Mouse (Mus musculus): ENCODE data around the gene Farp1. TPM values are rescaled to one million over a fixed set of nuclear protein-coding genes. Genes with fewer than 3 reads are reported as not detected.
A peak's percentile ranks its signal among the peaks of the same experiment; 100 is the strongest.
"Not testable (repeated sequence)": the region's sequence is repeated elsewhere in the genome, so short reads cannot be mapped to it uniquely, and the experiment has no call there.

The Farp1 gene
- polyA plus RNA-seq, 1 experiment from 2014 or later = 19.1 TPM

DNA sequence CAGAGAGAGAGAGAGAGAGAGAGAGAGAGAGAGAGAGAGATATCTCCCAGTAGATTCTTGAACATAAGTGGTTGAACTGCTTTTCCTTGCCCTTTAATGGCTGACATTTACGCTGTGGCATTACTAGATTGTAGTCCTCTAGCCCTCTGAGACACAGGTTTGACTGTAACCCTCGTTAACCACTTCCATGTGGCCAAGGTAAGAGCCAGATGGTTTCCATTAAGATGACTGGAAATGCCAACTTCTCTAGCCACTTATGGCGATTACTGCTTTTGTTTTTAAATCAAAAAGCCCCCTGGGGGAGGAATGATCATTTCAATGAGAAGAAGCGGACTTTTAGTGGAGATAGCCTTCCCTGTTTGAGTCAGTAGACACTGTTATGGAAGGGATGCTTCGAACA is 3.7 kb downstream of the Farp1 start:
- Histone ChIP-seq H3K27ac (replicated peaks in 1 of 2; ENCODE audit: control insufficient read depth in 1 of 2, insufficient read depth in 1 of 2, low read depth in 2 of 2, low read length in 2 of 2) (peak overlapping the region in 1 of 2 experiments; percentile 11; a peak in 1 of 4 replicates), H3K4me1 (ENCODE audit: control insufficient read depth in 2 of 2, insufficient read depth in 2 of 2, low read length in 2 of 2) (peaks cover 18 to 33% of the 10 kb centered on the region in 2 experiments)
- ATAC-seq (ENCODE audit: insufficient number of reproducible peaks, insufficient read depth, low FRiP score, low read depth) = no peak

GRCm38 (mm10) chr14:121044145-121044544 is 9.1 kb downstream of the Farp1 start:
- H3K36me3 ChIP-seq (ENCODE audit: control insufficient read depth, insufficient read depth, low read length) = 0 out of 2 replicates have a peak, but pooled peaks cover 5% of the 10 kb centered on the region
- H3K27ac ChIP-seq (replicated peaks in 1 of 2; ENCODE audit: control insufficient read depth in 1 of 2, insufficient read depth in 1 of 2, low read depth in 2 of 2, low read length in 2 of 2) = no peak overlapping the region
- no peak overlapping the region for H3K4me2 ChIP-seq (ENCODE audit: low read length)
- no peaks in the 10 kb centered on the region for H3K27me3 ChIP-seq (ENCODE audit: control insufficient read depth, insufficient read depth, low read length)
- peaks cover 14 to 27% of the 10 kb centered on the region in 2 experiments for H3K4me1 ChIP-seq (ENCODE audit: control insufficient read depth in 2 of 2, insufficient read depth in 2 of 2, low read length in 2 of 2)
- H3K4me3 ChIP-seq (ENCODE audit: control insufficient read depth in 1 of 2, insufficient read depth in 1 of 2, low read depth in 1 of 2, low read length in 2 of 2) = no peak overlapping the region
- H3K9ac ChIP-seq (ENCODE audit: low read length) = no peak overlapping the region
- ATAC-seq (ENCODE audit: insufficient number of reproducible peaks, insufficient read depth, low FRiP score, low read depth) = no peak
- WGBS = 94% methylated on average over 3 of the region's 3 CpGs
- no peaks in the 10 kb centered on the region for H3K9me3 ChIP-seq (ENCODE audit: control insufficient read depth, low read length)

More for the DNA sequence above, 3.7 kb downstream of the Farp1 start:
- WGBS = 57% methylated on average over 5 of the region's 5 CpGs
- Histone ChIP-seq H3K9ac (ENCODE audit: low read length) (no peak overlapping the region), H3K27me3 (ENCODE audit: control insufficient read depth, insufficient read depth, low read length) (no peaks in the 10 kb centered on the region), H3K36me3 (ENCODE audit: control insufficient read depth, insufficient read depth, low read length) (no peaks in the 10 kb centered on the region), H3K9me3 (ENCODE audit: control insufficient read depth, low read length) (no peaks in the 10 kb centered on the region), H3K4me2 (ENCODE audit: low read length) (peak overlapping the region; percentile 8; the same call in 1 of the 2 replicates), H3K4me3 (ENCODE audit: control insufficient read depth in 1 of 2, insufficient read depth in 1 of 2, low read depth in 1 of 2, low read length in 2 of 2) (no peak overlapping the region)

GRCm38 (mm10) chr14:121046313-121046961 is 11.4 kb downstream of the Farp1 start:
- H3K27ac ChIP-seq (replicated peaks in 1 of 2; ENCODE audit: control insufficient read depth in 1 of 2, insufficient read depth in 1 of 2, low read depth in 2 of 2, low read length in 2 of 2) = no peak overlapping the region
- peak overlapping the region; percentile 10; the same call in 1 of the 2 replicates for H3K9ac ChIP-seq (ENCODE audit: low read length)
- 0 out of 2 replicates have a peak, but pooled peaks cover 5% of the 10 kb centered on the region for H3K36me3 ChIP-seq (ENCODE audit: control insufficient read depth, insufficient read depth, low read length)
- no peak; the same call in 1 of the 2 replicates for ATAC-seq (ENCODE audit: insufficient number of reproducible peaks, insufficient read depth, low FRiP score, low read depth)
- H3K4me1 ChIP-seq (ENCODE audit: control insufficient read depth in 2 of 2, insufficient read depth in 2 of 2, low read length in 2 of 2) = peaks cover 16 to 32% of the 10 kb centered on the region in 2 experiments
- no peak overlapping the region for H3K4me2 ChIP-seq (ENCODE audit: low read length)
- WGBS = 49% methylated on average over 9 of the region's 9 CpGs
- no peaks in the 10 kb centered on the region for H3K9me3 ChIP-seq (ENCODE audit: control insufficient read depth, low read length)
- H3K27me3 ChIP-seq (ENCODE audit: control insufficient read depth, insufficient read depth, low read length) = no peaks in the 10 kb centered on the region
- H3K4me3 ChIP-seq (ENCODE audit: control insufficient read depth in 1 of 2, insufficient read depth in 1 of 2, low read depth in 1 of 2, low read length in 2 of 2) = no peak overlapping the region

DNA sequence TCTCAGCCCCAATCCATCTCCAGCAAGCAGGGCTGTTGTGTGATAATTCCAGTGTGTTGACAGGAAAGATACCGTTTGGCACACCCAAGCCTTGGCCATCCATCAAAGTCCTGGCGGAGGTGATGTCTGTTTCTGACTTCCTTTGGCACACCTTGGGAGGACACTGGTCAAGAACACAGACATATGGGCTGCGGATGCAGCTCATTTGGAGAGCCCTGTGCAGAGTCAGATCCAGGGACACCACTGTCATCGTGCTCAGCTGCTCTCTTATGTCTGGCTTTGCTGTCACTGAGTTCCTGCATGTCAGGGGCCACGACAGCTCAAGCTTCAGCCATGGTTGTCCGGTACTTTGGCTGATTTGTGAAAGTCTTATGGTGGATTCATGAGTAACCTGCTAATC is 12.8 kb downstream of the Farp1 start:
- no peak overlapping the region for H3K4me3 ChIP-seq (ENCODE audit: control insufficient read depth in 1 of 2, insufficient read depth in 1 of 2, low read depth in 1 of 2, low read length in 2 of 2)
- ATAC-seq (ENCODE audit: insufficient number of reproducible peaks, insufficient read depth, low FRiP score, low read depth) = no peak
- 0 out of 2 replicates have a peak, but pooled peaks cover 5% of the 10 kb centered on the region for H3K36me3 ChIP-seq (ENCODE audit: control insufficient read depth, insufficient read depth, low read length)
- H3K9ac ChIP-seq (ENCODE audit: low read length) = no peak overlapping the region
- H3K9me3 ChIP-seq (ENCODE audit: control insufficient read depth, low read length) = no peaks in the 10 kb centered on the region
- WGBS = 45% methylated on average over 6 of the region's 6 CpGs
- no peak overlapping the region for H3K4me2 ChIP-seq (ENCODE audit: low read length)
- H3K4me1 ChIP-seq (ENCODE audit: control insufficient read depth in 2 of 2, insufficient read depth in 2 of 2, low read length in 2 of 2) = peaks cover 22 to 39% of the 10 kb centered on the region in 2 experiments
- H3K27ac ChIP-seq (replicated peaks in 1 of 2; ENCODE audit: control insufficient read depth in 1 of 2, insufficient read depth in 1 of 2, low read depth in 2 of 2, low read length in 2 of 2) = no peak overlapping the region
- H3K27me3 ChIP-seq (ENCODE audit: control insufficient read depth, insufficient read depth, low read length) = no peaks in the 10 kb centered on the region

DNA sequence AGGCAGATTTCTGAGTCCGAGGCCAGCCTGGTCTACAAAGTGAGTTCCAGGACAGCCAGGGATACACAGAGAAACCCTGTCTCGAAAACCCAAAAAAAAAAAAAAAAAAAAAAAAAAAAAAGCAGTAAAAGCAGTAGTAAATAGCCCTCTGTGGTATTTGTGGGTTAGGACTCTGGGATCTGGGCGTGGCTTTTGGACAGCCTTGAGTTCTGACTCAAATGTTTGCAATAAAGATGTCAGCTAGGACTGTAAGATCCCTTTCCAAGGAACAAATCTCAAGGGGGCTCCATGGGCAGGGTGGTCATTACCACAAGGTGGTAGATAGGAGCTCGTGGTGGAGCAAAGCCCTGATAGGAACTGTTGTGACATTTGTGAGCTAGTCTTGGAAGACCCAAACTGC is 16.0 kb downstream of the Farp1 start:
- H3K4me2 ChIP-seq (ENCODE audit: low read length); ATAC-seq (ENCODE audit: insufficient number of reproducible peaks, insufficient read depth, low FRiP score, low read depth); H3K4me3 ChIP-seq (ENCODE audit: control insufficient read depth in 1 of 2, insufficient read depth in 1 of 2, low read depth in 1 of 2, low read length in 2 of 2); H3K27me3 ChIP-seq (ENCODE audit: control insufficient read depth, insufficient read depth, low read length); H3K9ac ChIP-seq (ENCODE audit: low read length); H3K27ac ChIP-seq (replicated peaks in 1 of 2; ENCODE audit: control insufficient read depth in 1 of 2, insufficient read depth in 1 of 2, low read depth in 2 of 2, low read length in 2 of 2); H3K36me3 ChIP-seq (ENCODE audit: control insufficient read depth, insufficient read depth, low read length); H3K9me3 ChIP-seq (ENCODE audit: control insufficient read depth, low read length): not testable (repeated sequence)
- peaks cover 29 to 56% of the 10 kb centered on the region in 2 experiments for H3K4me1 ChIP-seq (ENCODE audit: control insufficient read depth in 2 of 2, insufficient read depth in 2 of 2, low read length in 2 of 2)
- 93% methylated on average over 3 of the region's 4 CpGs for WGBS

DNA sequence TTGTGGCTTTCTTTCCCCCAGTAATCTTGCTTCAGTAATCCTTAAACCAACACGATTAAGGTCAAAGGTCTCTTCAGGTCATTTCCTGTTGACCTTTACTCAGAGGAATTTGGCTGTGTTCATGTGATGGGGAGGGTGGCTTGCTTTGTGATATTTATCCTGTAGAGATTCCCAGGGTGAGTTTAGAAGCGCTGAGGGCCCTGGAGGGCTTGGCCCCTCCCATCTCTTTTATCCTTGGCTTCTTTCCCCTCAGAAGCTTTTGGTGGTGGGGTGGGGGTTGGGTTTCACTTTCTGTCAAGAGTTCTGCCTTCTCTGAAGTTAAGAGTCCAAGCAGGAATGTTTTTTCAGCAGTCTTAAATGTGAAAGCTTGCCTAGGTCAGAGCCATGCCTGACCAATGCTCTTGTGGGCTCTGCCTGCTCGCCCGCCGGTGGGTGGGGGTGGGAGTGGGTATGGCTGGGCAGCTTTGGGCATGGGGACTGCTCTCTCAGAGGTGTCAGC is 18.1 kb downstream of the Farp1 start:
- peak overlapping the region; percentile 42 for H3K9ac ChIP-seq (ENCODE audit: low read length)
- peak overlapping the region; percentile 52 for H3K4me2 ChIP-seq (ENCODE audit: low read length)
- H3K4me1 ChIP-seq (ENCODE audit: control insufficient read depth in 2 of 2, insufficient read depth in 2 of 2, low read length in 2 of 2) = peaks cover 16 to 43% of the 10 kb centered on the region in 2 experiments
- H3K4me3 ChIP-seq (ENCODE audit: control insufficient read depth in 1 of 2, insufficient read depth in 1 of 2, low read depth in 1 of 2, low read length in 2 of 2) = peak overlapping the region in 1 of 2 experiments; percentile 11; a peak in 1 of 4 replicates
- H3K36me3 ChIP-seq (ENCODE audit: control insufficient read depth, insufficient read depth, low read length) = no peaks in the 10 kb centered on the region
- no peaks in the 10 kb centered on the region for H3K27me3 ChIP-seq (ENCODE audit: control insufficient read depth, insufficient read depth, low read length)
- 10% methylated on average over 5 of the region's 5 CpGs for WGBS
- H3K9me3 ChIP-seq (ENCODE audit: control insufficient read depth, low read length) = no peaks in the 10 kb centered on the region
- ATAC-seq (ENCODE audit: insufficient number of reproducible peaks, insufficient read depth, low FRiP score, low read depth) = peak; percentile 60
- H3K27ac ChIP-seq (replicated peaks in 1 of 2; ENCODE audit: control insufficient read depth in 1 of 2, insufficient read depth in 1 of 2, low read depth in 2 of 2, low read length in 2 of 2) = peak overlapping the region in 1 of 2 experiments; percentile 67; a peak in 2 of 4 replicates

DNA sequence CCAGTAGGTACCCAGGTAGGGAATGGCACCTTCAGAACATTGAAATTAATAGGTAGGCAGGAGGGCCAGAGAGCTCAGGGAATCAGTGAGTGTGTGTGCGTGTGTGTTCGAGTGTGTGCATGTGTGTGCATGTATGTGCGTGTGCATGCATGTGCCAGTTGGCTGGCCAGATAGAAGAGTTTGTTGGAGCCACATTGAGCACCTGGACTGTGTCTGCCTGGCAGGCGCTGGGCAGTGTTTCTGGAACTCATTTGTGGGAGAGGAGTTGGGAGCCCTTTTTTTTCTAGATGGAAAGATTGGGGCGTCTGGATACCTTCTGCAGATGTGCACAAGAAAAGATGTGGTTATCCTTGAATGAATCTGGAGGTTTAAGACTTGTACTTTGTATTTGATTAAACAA is 19.1 kb downstream of the Farp1 start:
- Histone ChIP-seq H3K9ac (ENCODE audit: low read length) (no peak overlapping the region), H3K9me3 (ENCODE audit: control insufficient read depth, low read length) (no peaks in the 10 kb centered on the region), H3K36me3 (ENCODE audit: control insufficient read depth, insufficient read depth, low read length) (no peaks in the 10 kb centered on the region), H3K4me3 (ENCODE audit: control insufficient read depth in 1 of 2, insufficient read depth in 1 of 2, low read depth in 1 of 2, low read length in 2 of 2) (no peak overlapping the region), H3K4me1 (ENCODE audit: control insufficient read depth in 2 of 2, insufficient read depth in 2 of 2, low read length in 2 of 2) (peaks cover 19 to 48% of the 10 kb centered on the region in 2 experiments), H3K4me2 (ENCODE audit: low read length) (no peak overlapping the region), H3K27ac (replicated peaks in 1 of 2; ENCODE audit: control insufficient read depth in 1 of 2, insufficient read depth in 1 of 2, low read depth in 2 of 2, low read length in 2 of 2) (no peak overlapping the region), H3K27me3 (ENCODE audit: control insufficient read depth, insufficient read depth, low read length) (no peaks in the 10 kb centered on the region)
- WGBS = 86% methylated on average over 5 of the region's 5 CpGs
- ATAC-seq (ENCODE audit: insufficient number of reproducible peaks, insufficient read depth, low FRiP score, low read depth) = no peak

All from heart, embryonic 14.5 days (tissue).